Mouse (Mus musculus) kidney, postnatal 0 days (tissue): ENCODE measurements at regions not wholly inside any gene's neighbourhood (a gene's known extent, or its start where the extent isn't known, plus 50 kb on each side); places are given as distances from the start of the nearest gene placed in this dataset.

Experiments
- ATAC-seq: fragments of 200-750 bp; cut with Nextera tagmentation; replicated peaks from 2 replicates; pipeline ENCODE4 v1.8.0; 2017; ENCODE audit warnings: low read depth, moderate number of reproducible peaks, moderate TSS enrichment, moderate library complexity; ENCODE audit not compliant: low FRiP score
- DNase-seq: peaks from one replicate; pipeline ENCODE4 v3.0.0-alpha.2; 2016; ENCODE audit warnings: low spot score
- H3K27ac ChIP-seq: fragments of 300-500 bp; sonication (generic); 2 replicates; pipeline ENCODE4 v1.5.1; 2014; ENCODE audit warnings: mild to moderate bottlenecking
- H3K27me3 ChIP-seq: fragments of 300-500 bp; sonication (generic); 2 replicates; pipeline ENCODE4 v1.6.1; 2014; ENCODE audit warnings: low read length, mixed read lengths; ENCODE audit not compliant: insufficient read depth
- H3K36me3 ChIP-seq: fragments of 300-500 bp; sonication (generic); 2 replicates; pipeline ENCODE4 v1.6.1; 2014; ENCODE audit warnings: low read length, mixed read lengths; ENCODE audit not compliant: insufficient read depth
- H3K4me1 ChIP-seq: fragments of 300-500 bp; sonication (generic); replicated peaks from 2 replicates; pipeline ENCODE4 v1.6.1; 2014; ENCODE audit warnings: antibody characterized with exemption, low read length, mixed read lengths; ENCODE audit not compliant: insufficient read depth
- H3K4me2 ChIP-seq: fragments of 300-500 bp; sonication (generic); 2 replicates; pipeline ENCODE4 v1.6.1; 2014; ENCODE audit warnings: mild to moderate bottlenecking, low read length, moderate library complexity, mixed read lengths
- H3K4me3 ChIP-seq: fragments of 300-500 bp; sonication (generic); replicated peaks from 2 replicates; pipeline ENCODE4 v1.5.1; 2014; ENCODE audit warnings: low read depth, low read length
- H3K9ac ChIP-seq: fragments of 300-500 bp; sonication (generic); 2 replicates; pipeline ENCODE4 v1.6.1; 2014; ENCODE audit warnings: low read depth, low read length
- H3K9me3 ChIP-seq: fragments of 300-500 bp; sonication (generic); replicated peaks from 2 replicates; pipeline ENCODE4 v1.6.1; 2016; ENCODE audit warnings: low read length, inconsistent platforms, mixed read lengths
- CTCF ChIP-seq: IDR thresholded peaks from 2 replicates; pipeline ENCODE4 v1.5.1; 2016; ENCODE audit warnings: antibody characterized with exemption, low read depth, mild to moderate bottlenecking, moderate library complexity
- WGBS: fragments of 180-500 bp; shearing (Covaris S2); extraction: QIAGEN DNeasy Blood & Tissue Kit; methylation state at CpG from one replicate; pipeline ENCODE4 v1.1.7; 2014; 5-methylcytosine and 5-hydroxymethylcytosine counted together

DNA sequence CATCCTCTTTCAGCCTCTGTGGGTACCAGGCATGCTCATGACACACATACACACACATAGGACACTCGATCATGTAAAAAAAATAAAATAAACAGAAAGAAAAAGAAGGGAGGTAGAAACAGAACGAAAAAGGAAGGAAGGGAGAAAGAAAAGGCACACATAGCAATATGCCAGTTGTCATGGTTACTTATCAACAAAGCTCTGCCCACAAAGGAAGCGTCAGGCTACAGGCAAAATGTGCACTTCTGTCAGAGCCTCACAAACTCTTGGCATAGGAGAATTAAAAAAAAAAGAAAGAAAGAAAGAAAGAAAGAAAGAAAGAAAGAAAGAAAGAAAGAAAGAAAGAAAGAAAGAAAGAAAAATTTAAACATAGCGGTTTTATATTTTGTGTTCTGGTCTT is 56.9 kb upstream of the Sox2 start:
- H3K4me2 ChIP-seq = no peak overlapping the region
- H3K36me3 ChIP-seq = no peaks in the 10 kb centered on the region
- ATAC-seq = no peak
- no peak overlapping the region for H3K9ac ChIP-seq
- H3K4me3 ChIP-seq = no peak overlapping the region
- H3K9me3 ChIP-seq = no peaks in the 10 kb centered on the region
- H3K27me3 ChIP-seq = no peaks in the 10 kb centered on the region
- no peak for TF ChIP-seq CTCF
- WGBS = 66% methylated on average over 4 of the region's 4 CpGs
- no peaks in the 10 kb centered on the region for H3K4me1 ChIP-seq
- no peak overlapping the region for H3K27ac ChIP-seq
- no peak for DNase-seq

DNA sequence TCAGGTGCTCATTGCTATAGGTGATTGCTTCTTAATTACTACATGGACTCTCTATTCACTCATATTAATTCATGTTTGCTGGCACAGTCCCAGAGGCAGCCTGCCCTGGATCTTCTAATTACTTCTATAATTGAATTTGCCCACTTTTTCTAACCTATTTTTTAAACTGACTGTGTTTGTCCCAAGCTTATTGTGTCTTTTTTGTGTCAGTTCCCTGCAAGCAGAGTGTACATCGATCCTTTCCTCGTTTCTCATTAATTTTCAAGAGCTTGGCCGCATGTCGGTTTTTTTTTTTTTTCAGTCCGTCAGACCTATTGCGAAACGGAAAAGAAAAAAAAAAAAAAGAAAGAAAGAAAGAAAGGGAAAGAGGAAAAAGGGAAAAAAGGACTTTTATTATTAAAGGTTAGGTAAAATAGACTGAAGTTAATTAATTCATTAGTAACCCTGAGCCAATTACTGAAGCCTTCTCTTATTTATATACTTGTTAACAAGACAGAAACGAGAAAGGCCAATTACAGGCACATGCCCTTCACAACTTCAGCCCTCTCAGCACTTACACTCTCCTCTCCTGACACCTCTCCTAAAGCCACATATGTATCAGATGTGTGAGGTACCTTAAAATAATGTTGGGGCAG is 72.2 kb upstream of the Sox2 start:
- no peak for ATAC-seq
- Histone ChIP-seq H3K4me3 (no peak overlapping the region), H3K36me3 (no peaks in the 10 kb centered on the region), H3K27me3 (no peaks in the 10 kb centered on the region), H3K27ac (no peak overlapping the region), H3K4me2 (no peak overlapping the region), H3K9me3 (no peaks in the 10 kb centered on the region), H3K9ac (no peak overlapping the region), H3K4me1 (no peaks in the 10 kb centered on the region)
- 65% methylated on average over 8 of the region's 8 CpGs for WGBS
- no peak for TF ChIP-seq CTCF
- no peak for DNase-seq

DNA sequence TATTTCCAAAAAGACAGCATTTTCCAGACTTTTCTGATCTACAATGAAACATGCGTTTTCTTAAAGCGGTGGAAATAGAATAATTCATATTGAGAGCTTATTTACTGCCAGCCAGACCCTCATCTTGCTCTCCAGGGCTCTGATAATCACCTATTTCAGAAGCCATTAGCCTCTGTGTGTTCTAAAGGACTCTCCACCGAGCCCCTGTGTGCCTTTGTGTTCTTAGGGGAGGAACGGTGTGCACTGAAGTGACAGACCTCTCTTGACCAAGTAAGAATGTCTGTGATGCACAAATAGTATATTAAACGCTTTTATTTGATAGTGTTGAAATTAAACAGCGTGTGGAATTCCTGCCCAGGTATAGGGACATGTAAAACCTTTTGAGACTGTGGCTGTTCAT is 73.1 kb upstream of the Sox2 start:
- TF ChIP-seq CTCF = no peak
- Histone ChIP-seq H3K27me3 (no peaks in the 10 kb centered on the region), H3K4me3 (no peak overlapping the region), H3K9ac (no peak overlapping the region), H3K27ac (no peak overlapping the region), H3K36me3 (no peaks in the 10 kb centered on the region), H3K4me1 (no peaks in the 10 kb centered on the region), H3K4me2 (no peak overlapping the region), H3K9me3 (no peaks in the 10 kb centered on the region)
- ATAC-seq = no peak
- no peak for DNase-seq
- 88% methylated on average over 6 of the region's 6 CpGs for WGBS

DNA sequence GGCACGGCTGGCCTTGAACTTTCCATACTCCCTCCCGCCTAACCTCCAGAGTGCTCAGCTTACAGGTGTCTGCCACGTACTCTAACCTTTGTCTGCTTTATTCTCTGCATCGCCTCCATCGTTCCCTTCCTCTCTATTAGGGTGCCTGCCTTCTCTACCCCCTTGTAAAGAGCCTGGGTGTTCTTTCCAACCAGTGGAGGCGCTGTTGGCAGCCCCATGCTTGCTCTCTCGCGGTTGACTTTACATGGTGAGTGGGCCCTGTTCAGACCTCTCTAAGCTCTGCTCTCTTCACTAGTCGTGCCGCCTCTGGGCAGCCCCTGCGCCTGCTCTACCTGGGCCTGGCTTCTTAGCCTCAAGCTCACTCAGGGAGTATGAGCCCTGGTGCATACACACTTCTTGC is 74.0 kb upstream of the Sox2 start:
- H3K4me2 ChIP-seq = no peak overlapping the region
- no peaks in the 10 kb centered on the region for H3K9me3 ChIP-seq
- DNase-seq (no peak), ATAC-seq (no peak)
- no peaks in the 10 kb centered on the region for H3K36me3 ChIP-seq
- H3K27ac ChIP-seq = no peak overlapping the region
- TF ChIP-seq CTCF = peak; percentile 34; the same call in 1 of the 2 replicates
- 42% methylated on average over 11 of the region's 11 CpGs for WGBS
- H3K4me3 ChIP-seq = no peak overlapping the region
- no peak overlapping the region for H3K9ac ChIP-seq
- H3K4me1 ChIP-seq = no peaks in the 10 kb centered on the region
- H3K27me3 ChIP-seq = no peaks in the 10 kb centered on the region

DNA sequence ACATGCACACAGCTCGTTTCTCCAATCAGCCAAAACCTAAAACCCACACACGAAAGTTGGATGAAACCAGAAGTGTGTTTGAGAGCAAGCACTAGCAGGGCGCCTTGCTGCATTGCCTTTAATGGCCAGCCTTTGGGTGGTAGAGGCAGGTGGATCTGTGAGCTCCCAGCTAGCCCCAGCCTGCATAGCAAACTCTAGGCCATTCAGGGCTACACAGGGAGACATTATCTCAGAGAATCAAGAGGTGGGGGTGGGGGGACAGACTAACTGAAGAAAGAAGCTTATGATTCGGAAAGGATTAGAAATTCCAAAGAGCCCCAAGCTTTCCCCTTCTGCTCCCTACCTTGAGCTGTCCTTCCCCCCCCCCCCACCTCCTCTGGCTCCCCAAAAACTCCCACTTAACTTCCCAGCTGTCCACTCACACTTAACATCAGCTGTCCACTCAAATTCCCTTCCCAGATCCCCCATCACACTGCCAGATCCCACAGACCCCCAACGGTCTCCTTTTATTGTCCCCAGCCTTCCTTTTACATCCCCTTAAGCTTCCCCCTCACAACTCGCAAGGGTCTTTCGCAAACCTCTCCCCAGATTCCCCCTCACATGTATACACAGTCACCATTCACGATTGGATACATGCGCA is 75.4 kb upstream of the Sox2 start:
- H3K9me3 ChIP-seq = no peaks in the 10 kb centered on the region
- DNase-seq = no peak

DNA sequence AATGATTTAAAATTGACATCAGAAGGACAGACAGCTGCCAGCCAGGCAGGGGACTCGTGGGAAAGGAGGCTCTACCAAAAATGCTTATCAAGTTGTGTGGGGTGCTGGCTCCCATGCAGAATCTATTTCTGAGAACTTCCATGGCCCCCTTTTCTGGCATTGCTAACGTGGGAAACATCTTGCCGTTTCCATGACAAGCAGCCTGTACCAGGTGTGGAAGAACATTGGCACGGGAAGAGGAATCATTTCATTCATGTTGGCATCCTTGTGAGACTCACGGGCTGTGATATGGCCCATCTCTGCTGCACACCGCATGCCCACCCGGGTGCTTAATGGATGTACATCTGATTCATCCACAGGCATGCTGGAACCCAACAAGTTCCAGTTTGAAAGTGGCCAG is 76.9 kb upstream of the Sox2 start:
- TF ChIP-seq CTCF = no peak
- no peaks in the 10 kb centered on the region for H3K27me3 ChIP-seq
- H3K9me3 ChIP-seq = no peaks in the 10 kb centered on the region
- H3K9ac ChIP-seq = no peak overlapping the region
- no peaks in the 10 kb centered on the region for H3K36me3 ChIP-seq
- no peaks in the 10 kb centered on the region for H3K4me1 ChIP-seq
- H3K4me3 ChIP-seq = no peak overlapping the region
- DNase-seq (no peak), ATAC-seq (no peak)
- H3K4me2 ChIP-seq = no peak overlapping the region
- 91% methylated on average over 7 of the region's 7 CpGs for WGBS
- no peak overlapping the region for H3K27ac ChIP-seq

More for the DNA sequence above, 75.4 kb upstream of the Sox2 start:
- Histone ChIP-seq H3K4me2 (no peak overlapping the region), H3K9ac (no peak overlapping the region), H3K27ac (no peak overlapping the region), H3K4me1 (no peaks in the 10 kb centered on the region), H3K27me3 (no peaks in the 10 kb centered on the region), H3K4me3 (no peak overlapping the region), H3K36me3 (no peaks in the 10 kb centered on the region)
- WGBS = 71% methylated on average over 9 of the region's 9 CpGs
- ATAC-seq = no peak
- TF ChIP-seq CTCF = no peak
